Mouse (Mus musculus): ENCODE measurements at regions not wholly inside any gene's neighbourhood (a gene's known extent, or its start where the extent isn't known, plus 50 kb on each side); places are given as distances from the start of the nearest gene placed in this dataset.

GRCm38 (mm10) chr12:26796367-26796766, 327.4 kb downstream of the Cmpk2 start:
- Histone ChIP-seq H3K4me3 (no peak overlapping the region), H3K9me3 (no peaks in the 10 kb centered on the region), H3K27ac (no peak overlapping the region), H3K27me3 (no peaks in the 10 kb centered on the region), H3K36me3 (no peaks in the 10 kb centered on the region), H3K4me1 (no peaks in the 10 kb centered on the region), H3K9ac (no peak overlapping the region), H3K4me2 (no peak overlapping the region)
- ATAC-seq (ENCODE audit: insufficient number of reproducible peaks, low FRiP score, low TSS enrichment, low read depth): no peak
- WGBS: 88% methylated on average over 2 of the region's 2 CpGs

- Histone ChIP-seq H3K36me3 (no peaks in the 10 kb centered on the region), H3K4me3 (no peak overlapping the region), H3K27ac (no peak overlapping the region), H3K9me3 (no peaks in the 10 kb centered on the region), H3K27me3 (no peaks in the 10 kb centered on the region), H3K9ac (no peak overlapping the region), H3K4me2 (no peak overlapping the region), H3K4me1 (no peaks in the 10 kb centered on the region)
- no peak for ATAC-seq (ENCODE audit: insufficient number of reproducible peaks, low FRiP score, low TSS enrichment, low read depth)
- 70% methylated on average over 10 of the region's 10 CpGs for WGBS
Measured at GRCm38 (mm10) chr12:26789336-26789846, 320.4 kb downstream of the Cmpk2 start.

GRCm38 (mm10) chr12:26785550-26785949, 316.5 kb downstream of the Cmpk2 start:
- Histone ChIP-seq H3K9me3 (no peaks in the 10 kb centered on the region), H3K27me3 (no peaks in the 10 kb centered on the region), H3K27ac (no peak overlapping the region), H3K4me3 (no peak overlapping the region), H3K4me2 (no peak overlapping the region), H3K4me1 (no peaks in the 10 kb centered on the region), H3K36me3 (no peaks in the 10 kb centered on the region), H3K9ac (no peak overlapping the region)
- ATAC-seq (ENCODE audit: insufficient number of reproducible peaks, low FRiP score, low TSS enrichment, low read depth): no peak
- 75% methylated on average over 2 of the region's 2 CpGs for WGBS

- ATAC-seq (ENCODE audit: insufficient number of reproducible peaks, low FRiP score, low TSS enrichment, low read depth): no peak
- H3K4me3 ChIP-seq: no peak overlapping the region
- no peaks in the 10 kb centered on the region for H3K27me3 ChIP-seq
- 90% methylated on average over 3 of the region's 3 CpGs for WGBS
- no peaks in the 10 kb centered on the region for H3K4me1 ChIP-seq
- no peaks in the 10 kb centered on the region for H3K36me3 ChIP-seq
- no peak overlapping the region for H3K27ac ChIP-seq
- H3K9me3 ChIP-seq: no peaks in the 10 kb centered on the region
- H3K4me2 ChIP-seq: no peak overlapping the region
- no peak overlapping the region for H3K9ac ChIP-seq
Measured at GRCm38 (mm10) chr12:26784426-26784825, 315.4 kb downstream of the Cmpk2 start.

- H3K27me3 ChIP-seq: no peaks in the 10 kb centered on the region
- ATAC-seq (ENCODE audit: insufficient number of reproducible peaks, low FRiP score, low TSS enrichment, low read depth): no peak
- no peaks in the 10 kb centered on the region for H3K36me3 ChIP-seq
- no peaks in the 10 kb centered on the region; the same call in 1 of the 2 replicates for H3K4me1 ChIP-seq
- H3K9me3 ChIP-seq: no peaks in the 10 kb centered on the region
- no peak overlapping the region for H3K9ac ChIP-seq
- H3K27ac ChIP-seq: no peak overlapping the region
- 60% methylated on average over 3 of the region's 3 CpGs for WGBS
- no peak overlapping the region for H3K4me3 ChIP-seq
- H3K4me2 ChIP-seq: no peak overlapping the region
Measured at GRCm38 (mm10) chr12:26783800-26784199, 314.8 kb downstream of the Cmpk2 start.

- no peak overlapping the region for H3K4me3 ChIP-seq
- H3K27me3 ChIP-seq: no peaks in the 10 kb centered on the region
- H3K9me3 ChIP-seq: no peaks in the 10 kb centered on the region
- no peak overlapping the region for H3K27ac ChIP-seq
- H3K9ac ChIP-seq: no peak overlapping the region
- ATAC-seq (ENCODE audit: insufficient number of reproducible peaks, low FRiP score, low TSS enrichment, low read depth): no peak
- no peaks in the 10 kb centered on the region for H3K36me3 ChIP-seq
- no peak overlapping the region for H3K4me2 ChIP-seq
- H3K4me1 ChIP-seq: no peaks in the 10 kb centered on the region; the same call in 1 of the 2 replicates
- 72% methylated on average over 3 of the region's 3 CpGs for WGBS
Measured at GRCm38 (mm10) chr12:26781537-26781936, 312.5 kb downstream of the Cmpk2 start.

GRCm38 (mm10) chr12:26778796-26779195, 309.8 kb downstream of the Cmpk2 start:
- no peak overlapping the region for H3K4me3 ChIP-seq
- H3K9me3 ChIP-seq: no peaks in the 10 kb centered on the region
- no peaks in the 10 kb centered on the region for H3K27me3 ChIP-seq
- no peaks in the 10 kb centered on the region for H3K36me3 ChIP-seq
- H3K27ac ChIP-seq: no peak overlapping the region
- WGBS: 48% methylated on average over 3 of the region's 3 CpGs
- H3K4me1 ChIP-seq: no peaks in the 10 kb centered on the region; the same call in 1 of the 2 replicates
- no peak overlapping the region for H3K4me2 ChIP-seq
- no peak for ATAC-seq (ENCODE audit: insufficient number of reproducible peaks, low FRiP score, low TSS enrichment, low read depth)
- no peak overlapping the region for H3K9ac ChIP-seq

GRCm38 (mm10) chr12:26776986-26777385, 308.0 kb downstream of the Cmpk2 start:
- no peak for ATAC-seq (ENCODE audit: insufficient number of reproducible peaks, low FRiP score, low TSS enrichment, low read depth)
- no peaks in the 10 kb centered on the region for H3K27me3 ChIP-seq
- no peaks in the 10 kb centered on the region for H3K36me3 ChIP-seq
- H3K9ac ChIP-seq: no peak overlapping the region
- no peaks in the 10 kb centered on the region; the same call in 1 of the 2 replicates for H3K4me1 ChIP-seq
- 92% methylated on average over 1 of the region's 1 CpGs for WGBS
- H3K27ac ChIP-seq: no peak overlapping the region
- no peaks in the 10 kb centered on the region for H3K9me3 ChIP-seq
- no peak overlapping the region for H3K4me2 ChIP-seq
- H3K4me3 ChIP-seq: no peak overlapping the region

GRCm38 (mm10) chr12:26774016-26774415, 305.0 kb downstream of the Cmpk2 start:
- H3K4me2 ChIP-seq: no peak overlapping the region
- WGBS: 86% methylated on average over 2 of the region's 2 CpGs

GRCm38 (mm10) chr12:26770753-26771583, 302.0 kb downstream of the Cmpk2 start:
- Histone ChIP-seq H3K9me3 (no peaks in the 10 kb centered on the region), H3K4me3 (no peak overlapping the region), H3K27ac (no peak overlapping the region), H3K4me1 (no peaks in the 10 kb centered on the region), H3K27me3 (no peaks in the 10 kb centered on the region), H3K36me3 (no peaks in the 10 kb centered on the region), H3K9ac (no peak overlapping the region), H3K4me2 (no peak overlapping the region)
- 86% methylated on average over 1 of the region's 1 CpGs for WGBS
- ATAC-seq (ENCODE audit: insufficient number of reproducible peaks, low FRiP score, low TSS enrichment, low read depth): no peak

More at GRCm38 (mm10) chr12:26774016-26774415, 305.0 kb downstream of the Cmpk2 start:
- no peak overlapping the region for H3K27ac ChIP-seq
- no peaks in the 10 kb centered on the region for H3K36me3 ChIP-seq
- no peak for ATAC-seq (ENCODE audit: insufficient number of reproducible peaks, low FRiP score, low TSS enrichment, low read depth)
- H3K9me3 ChIP-seq: no peaks in the 10 kb centered on the region
- H3K4me1 ChIP-seq: no peaks in the 10 kb centered on the region; the same call in 1 of the 2 replicates
- H3K4me3 ChIP-seq: no peak overlapping the region
- no peak overlapping the region for H3K9ac ChIP-seq
- H3K27me3 ChIP-seq: no peaks in the 10 kb centered on the region

GRCm38 (mm10) chr12:26767551-26767950, 298.5 kb downstream of the Cmpk2 start:
- 78% methylated on average over 3 of the region's 3 CpGs for WGBS
- Histone ChIP-seq H3K9ac (no peak overlapping the region), H3K4me1 (no peaks in the 10 kb centered on the region), H3K4me2 (no peak overlapping the region), H3K9me3 (no peaks in the 10 kb centered on the region), H3K36me3 (no peaks in the 10 kb centered on the region), H3K27ac (no peak overlapping the region), H3K4me3 (no peak overlapping the region), H3K27me3 (no peaks in the 10 kb centered on the region)
- no peak for ATAC-seq (ENCODE audit: insufficient number of reproducible peaks, low FRiP score, low TSS enrichment, low read depth)

GRCm38 (mm10) chr12:26758657-26759325, 289.8 kb downstream of the Cmpk2 start:
- Histone ChIP-seq H3K9ac (no peak overlapping the region), H3K27ac (no peak overlapping the region), H3K4me2 (no peak overlapping the region), H3K4me3 (no peak overlapping the region), H3K36me3 (no peaks in the 10 kb centered on the region), H3K27me3 (no peaks in the 10 kb centered on the region), H3K4me1 (peaks cover 5% of the 10 kb centered on the region; the same call in 1 of the 2 replicates), H3K9me3 (no peaks in the 10 kb centered on the region)
- no peak for ATAC-seq (ENCODE audit: insufficient number of reproducible peaks, low FRiP score, low TSS enrichment, low read depth)
- WGBS: 40% methylated on average over 9 of the region's 9 CpGs

Data from limb, embryonic 15.5 days (tissue).